Mouse (Mus musculus): Measurements from ENCODE around the gene Gimap9.
"Not testable (repeated sequence)": the region's sequence is repeated elsewhere in the genome, so short reads cannot be mapped to it uniquely, and the experiment has no call there.

Gimap9 gene

DNA sequence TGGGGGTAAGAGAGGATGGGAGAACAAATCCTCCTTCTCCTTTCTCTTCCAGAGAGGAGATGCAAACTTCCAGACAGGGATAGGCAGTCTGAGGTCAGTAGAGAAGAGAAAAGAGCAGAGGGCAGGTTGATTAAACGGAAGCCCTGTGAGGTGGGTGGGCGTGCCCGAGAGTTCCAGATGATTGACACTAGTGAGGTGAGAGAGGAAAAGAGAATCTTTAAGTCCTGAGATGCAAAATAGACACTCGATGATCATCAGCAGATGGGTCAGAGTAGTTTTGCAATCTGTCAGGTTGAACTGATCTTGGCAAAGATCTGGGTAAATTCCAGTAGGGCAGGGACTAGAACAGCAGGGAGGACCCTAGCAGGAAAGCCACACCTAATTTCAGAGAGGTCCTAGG lies 11.2 kb upstream of the Gimap9 start:
- DNase-seq (ENCODE audit: low spot score in 2 of 2) = no peak

GRCm38 (mm10) chr6:48665471-48665870 lies 10.5 kb upstream of the Gimap9 start:
- no peak for DNase-seq (ENCODE audit: low spot score in 2 of 2)

DNA sequence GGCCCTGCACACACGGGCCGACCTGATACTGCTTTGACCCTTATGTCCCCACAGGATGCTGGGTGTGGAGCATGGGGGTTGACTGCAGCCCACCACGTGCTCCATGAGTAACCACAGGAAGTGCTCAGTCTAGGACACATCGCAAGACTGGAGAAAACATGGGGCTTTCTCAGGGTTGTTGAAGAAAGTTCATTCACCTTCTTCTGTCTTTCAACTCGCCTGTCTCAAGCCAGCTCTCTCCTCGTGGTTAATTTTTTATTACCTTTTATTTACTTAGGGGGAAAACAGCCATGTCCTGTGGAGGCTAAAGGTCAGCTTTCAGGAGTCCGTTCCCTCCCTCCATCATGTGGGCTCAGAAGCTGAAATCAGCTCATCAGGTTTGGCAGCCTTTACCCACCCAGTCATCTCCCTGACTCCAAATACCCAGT lies 9.8 kb upstream of the Gimap9 start:
- no peak for DNase-seq (ENCODE audit: low spot score in 2 of 2)

DNA sequence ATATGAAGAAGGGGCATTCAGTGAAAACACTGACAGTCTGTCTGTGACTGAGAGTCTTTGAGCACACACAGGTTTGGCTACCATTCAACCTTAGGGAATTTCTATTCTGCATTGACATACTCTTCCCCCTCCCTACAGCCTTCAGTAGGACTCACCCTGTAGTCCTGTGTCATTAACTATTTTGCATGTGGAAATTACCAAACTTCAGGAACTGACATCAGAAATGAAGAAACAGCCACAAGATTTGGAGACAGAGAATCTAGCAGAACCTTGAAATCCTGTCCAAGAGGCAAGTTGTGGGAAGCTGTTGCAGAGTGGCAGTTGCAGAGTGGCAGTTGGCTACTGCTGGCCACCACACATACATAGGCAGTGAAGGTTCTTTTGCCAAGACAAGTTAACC lies 7.9 kb upstream of the Gimap9 start:
- DNase-seq (ENCODE audit: low spot score in 2 of 2) = no peak

- DNase-seq (ENCODE audit: low spot score in 2 of 2) = no peak
These were observed 6.4 kb upstream of the Gimap9 start for GRCm38 (mm10) chr6:48669446-48669969.

DNA sequence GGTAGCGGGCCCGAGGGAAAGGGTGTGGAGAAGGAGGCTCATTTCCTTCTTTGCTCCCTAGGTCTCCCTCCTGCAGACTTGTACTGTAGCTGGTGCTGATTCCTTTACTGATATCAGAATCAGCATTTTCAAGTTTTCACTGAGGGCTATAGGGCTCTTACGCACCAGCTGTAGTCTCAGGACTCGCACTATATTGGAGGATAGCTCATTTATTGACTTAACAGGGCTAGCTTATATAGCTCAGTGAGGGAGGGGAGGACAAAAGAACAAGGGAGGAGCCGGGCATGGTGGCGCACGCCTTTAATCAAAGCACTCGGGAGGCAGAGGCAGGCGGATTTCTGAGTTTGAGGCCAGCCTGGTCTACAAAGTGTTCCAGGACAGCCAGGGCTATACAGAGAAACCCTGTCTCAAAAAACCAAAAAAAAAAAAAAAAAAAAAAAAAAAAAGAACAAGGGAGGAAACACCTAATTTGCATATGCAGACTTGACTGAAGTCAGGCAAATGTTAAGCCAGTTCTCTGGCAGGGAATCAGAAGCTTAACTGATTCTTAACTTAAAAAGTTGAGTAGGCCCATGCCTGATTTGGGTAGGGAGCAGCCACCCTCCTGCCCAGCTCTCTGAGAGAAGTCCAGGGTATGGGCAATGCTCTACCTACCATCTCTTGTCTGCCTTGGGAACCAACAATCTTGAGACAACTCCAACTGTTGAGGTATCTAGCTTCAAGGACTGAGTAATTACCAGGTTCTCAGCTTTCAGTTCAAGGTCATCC lies 1.5 kb upstream of the Gimap9 start:
- DNase-seq (ENCODE audit: low spot score in 2 of 2) = no peak

- no peak for DNase-seq (ENCODE audit: low spot score in 2 of 2)
These were observed 464 bp upstream of the Gimap9 start for GRCm38 (mm10) chr6:48675400-48675930.

GRCm38 (mm10) chr6:48676860-48677415 lies 1.0 kb downstream of the Gimap9 start:
- no peak for DNase-seq (ENCODE audit: low spot score in 2 of 2)

GRCm38 (mm10) chr6:48677492-48678345 lies 1.8 kb downstream of the Gimap9 start:
- no peak for DNase-seq (ENCODE audit: low spot score in 2 of 2)

GRCm38 (mm10) chr6:48678391-48678790 lies 2.5 kb downstream of the Gimap9 start:
- DNase-seq (ENCODE audit: low spot score in 2 of 2) = no peak

GRCm38 (mm10) chr6:48679701-48680100 lies 3.8 kb downstream of the Gimap9 start:
- DNase-seq (ENCODE audit: low spot score in 2 of 2) = no peak

- no peak for DNase-seq (ENCODE audit: low spot score in 2 of 2)
These were observed 4.5 kb downstream of the Gimap9 start for GRCm38 (mm10) chr6:48680421-48680820.

- no peak for DNase-seq (ENCODE audit: low spot score in 2 of 2)
These were observed 5.7 kb downstream of the Gimap9 start for GRCm38 (mm10) chr6:48681472-48682090.

- DNase-seq (ENCODE audit: low spot score in 2 of 2) = no peak
These were observed 6.3 kb downstream of the Gimap9 start for GRCm38 (mm10) chr6:48682271-48682670.

GRCm38 (mm10) chr6:48683263-48683821 lies 7.4 kb downstream of the Gimap9 start:
- not testable (repeated sequence) for DNase-seq (ENCODE audit: low spot score in 2 of 2)

DNA sequence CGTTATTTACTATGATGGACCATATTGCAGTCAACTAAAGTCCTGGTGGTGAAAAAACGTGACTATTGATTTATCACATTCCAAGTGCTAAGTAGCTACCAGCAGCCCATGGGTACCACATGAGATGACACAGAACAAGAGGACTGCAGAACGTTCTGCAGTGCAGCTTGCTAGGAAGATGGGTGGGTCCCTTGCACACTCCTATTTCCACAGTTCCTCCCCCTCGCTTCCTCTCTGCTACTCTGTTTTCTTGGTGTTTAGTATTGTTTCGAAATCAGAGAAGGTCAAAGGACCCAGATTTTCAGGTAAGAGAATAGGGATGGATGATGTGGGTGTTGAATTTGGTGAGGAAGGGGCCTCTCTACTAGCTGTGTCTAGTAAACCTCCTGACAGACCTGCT lies 8.4 kb downstream of the Gimap9 start, which contains the start of gene Gimap4:
TSS of gene Gimap4 (plus strand) at position 231 of the 400 bp plus-strand sequence.
- no peak for DNase-seq (ENCODE audit: low spot score in 2 of 2)

DNA sequence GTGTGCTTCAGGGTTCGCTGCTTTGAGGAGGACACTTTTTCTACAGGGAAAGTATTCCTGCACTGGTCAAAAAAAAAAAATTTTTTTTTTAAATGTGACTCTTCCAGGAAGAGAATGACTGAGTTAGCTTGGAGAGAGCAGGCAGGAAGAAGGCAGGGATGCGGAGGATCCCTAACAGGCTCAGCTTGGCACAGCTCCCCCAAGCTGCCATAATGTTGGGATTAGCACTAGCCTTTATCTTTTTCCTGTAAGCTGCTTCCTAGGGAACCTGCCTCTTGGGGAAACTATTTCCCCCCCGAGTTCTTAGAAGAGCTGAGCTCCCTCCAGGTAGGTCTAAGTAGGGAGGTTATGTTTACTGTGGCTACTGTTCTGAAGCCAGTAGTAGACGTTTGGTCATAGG lies 8.9 kb downstream of the Gimap9 start:
- DNase-seq (ENCODE audit: low spot score in 2 of 2) = no peak

- no peak for DNase-seq (ENCODE audit: low spot score in 2 of 2)
These were observed 9.3 kb downstream of the Gimap9 start for GRCm38 (mm10) chr6:48685251-48685650.

DNA sequence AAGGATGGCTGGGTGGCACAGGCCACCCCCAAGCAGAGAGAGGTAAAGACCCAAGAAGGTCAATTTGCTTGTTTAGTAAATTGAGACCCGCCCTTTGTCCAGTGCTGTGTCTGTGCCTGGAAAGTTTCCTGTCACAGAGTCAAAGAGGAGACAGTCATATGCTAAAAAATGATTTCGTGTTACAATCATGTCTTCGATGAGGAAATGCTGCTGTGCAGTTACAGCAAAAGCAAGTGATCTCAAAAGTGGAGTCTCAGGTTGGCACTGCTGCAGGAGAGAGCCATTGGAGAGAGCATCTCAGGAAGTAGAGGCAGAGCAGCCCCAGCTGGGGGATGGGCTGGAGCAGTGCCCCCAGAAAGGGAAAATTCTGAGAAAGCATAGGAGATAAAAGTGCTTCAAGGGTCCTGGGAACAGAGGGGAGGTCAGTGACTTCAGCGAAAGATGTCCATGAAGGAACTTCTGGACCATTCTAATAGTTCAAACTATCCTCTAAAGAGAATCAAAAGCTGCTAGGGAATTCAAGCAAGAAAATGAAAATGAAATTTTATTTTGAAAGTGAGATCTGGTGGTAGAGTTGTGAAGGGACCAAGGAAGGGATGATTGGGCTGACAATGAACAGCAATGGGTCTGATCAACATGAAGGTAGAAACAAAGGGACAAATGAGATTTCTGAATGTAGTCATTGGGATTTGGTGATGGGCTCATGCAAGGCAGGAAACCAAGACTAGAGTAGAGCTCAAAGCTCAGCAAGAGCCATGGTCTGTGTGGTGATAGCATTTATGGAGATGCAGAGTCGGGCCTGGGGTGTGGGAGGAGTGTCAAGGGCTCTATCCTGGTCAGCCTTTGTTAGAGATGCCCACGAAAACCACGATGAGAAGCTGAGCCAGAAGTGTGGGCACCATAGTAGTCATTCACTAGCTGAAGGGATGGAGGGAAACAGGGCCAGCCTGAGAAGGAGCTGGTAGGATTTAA lies 10.1 kb downstream of the Gimap9 start:
- no peak for DNase-seq (ENCODE audit: low spot score in 2 of 2)

DNA sequence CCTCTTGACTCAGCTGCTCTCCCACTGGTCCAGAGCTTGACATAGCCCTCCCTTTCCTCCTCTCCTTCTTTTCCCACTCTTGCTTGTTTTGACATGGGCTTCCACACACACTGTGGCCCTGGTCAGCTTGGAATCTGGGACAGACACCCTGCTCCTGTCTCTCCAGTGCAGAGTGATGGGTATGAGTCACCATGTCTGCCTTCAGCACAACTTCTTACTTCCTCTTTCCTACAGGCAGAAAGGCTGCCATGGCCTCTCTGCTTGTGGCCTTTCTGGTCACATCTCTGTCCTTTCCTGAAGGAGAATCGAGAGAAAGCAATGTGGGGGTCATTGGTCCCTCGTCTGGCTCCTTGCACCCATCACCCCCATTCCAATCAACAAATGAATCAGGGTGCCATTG lies 11.1 kb downstream of the Gimap9 start:
- no peak for DNase-seq (ENCODE audit: low spot score in 2 of 2)

Measured in urinary bladder, postnatal 36 days (tissue).